Mouse (Mus musculus): ENCODE measurements around the gene Gm11237. TPM values are rescaled to one million over a fixed set of nuclear protein-coding genes. Genes with fewer than 3 reads are reported as not detected.
"Not testable (repeated sequence)": the region's sequence is repeated elsewhere in the genome, so short reads cannot be mapped to it uniquely, and the experiment has no call there.

Gm11237 gene
- not detected in 2 replicates for polyA plus RNA-seq (2015; fragmentation: Nextera tagmentation; extraction: Ambion mirVana)

- ATAC-seq; H3K27me3 ChIP-seq (replicated peaks); H3K9me3 ChIP-seq; H3K36me3 ChIP-seq; H3K9ac ChIP-seq; H3K4me3 ChIP-seq (replicated peaks); H3K4me1 ChIP-seq (replicated peaks); H3K27ac ChIP-seq; H3K4me2 ChIP-seq (replicated peaks): not testable (repeated sequence)
- WGBS, result no CpG with 5 or more reads among the region's 3 CpGs
These were observed at the start of gene Gm11237 for GRCm38 (mm10) chr4:73622684-73623083. TSS of gene Gm11237 (plus strand) at chr4:73622984.

GRCm38 (mm10) chr4:73599248-73599647 lies 23.5 kb upstream of the Gm11237 start:
- Histone ChIP-seq H3K9ac (no peak overlapping the region), H3K9me3 (no peaks in the 10 kb centered on the region), H3K27ac (no peak overlapping the region), H3K36me3 (no peaks in the 10 kb centered on the region), H3K4me1 (replicated peaks) (no peaks in the 10 kb centered on the region), H3K27me3 (replicated peaks) (no peaks in the 10 kb centered on the region), H3K4me3 (replicated peaks) (no peak overlapping the region), H3K4me2 (replicated peaks) (no peak overlapping the region)
- ATAC-seq, result no peak
- 6% methylated on average over 3 of the region's 3 CpGs for WGBS

- not testable (repeated sequence) for H3K9ac ChIP-seq; H3K36me3 ChIP-seq; H3K27me3 ChIP-seq (replicated peaks); H3K4me1 ChIP-seq (replicated peaks); ATAC-seq; H3K4me2 ChIP-seq (replicated peaks); H3K4me3 ChIP-seq (replicated peaks); H3K27ac ChIP-seq; H3K9me3 ChIP-seq
- WGBS, result no CpG with 5 or more reads among the region's 3 CpGs
These were observed 15.2 kb upstream of the Gm11237 start, which contains the start of gene Gm11238 for GRCm38 (mm10) chr4:73607581-73607980. TSS of gene Gm11238 (plus strand) at chr4:73607881.

GRCm38 (mm10) chr4:73637821-73638220 lies 15.0 kb downstream of the Gm11237 start, which contains the start of gene Gm11236:
TSS of gene Gm11236 (plus strand) at chr4:73638121.
- not testable (repeated sequence) for ATAC-seq
- no CpG with 5 or more reads among the region's 4 CpGs for WGBS

GRCm38 (mm10) chr4:73661864-73662263 lies 39.1 kb downstream of the Gm11237 start:
- not testable (repeated sequence) for H3K27ac ChIP-seq; H3K4me3 ChIP-seq (replicated peaks); H3K27me3 ChIP-seq (replicated peaks); H3K4me1 ChIP-seq (replicated peaks); H3K9me3 ChIP-seq; H3K9ac ChIP-seq; H3K36me3 ChIP-seq; ATAC-seq; H3K4me2 ChIP-seq (replicated peaks)
- WGBS, result 85% methylated on average over 4 of the region's 4 CpGs

More at GRCm38 (mm10) chr4:73637821-73638220, 15.0 kb downstream of the Gm11237 start, which contains the start of gene Gm11236:
- H3K4me2 ChIP-seq (replicated peaks); H3K27ac ChIP-seq; H3K9ac ChIP-seq; H3K4me3 ChIP-seq (replicated peaks); H3K4me1 ChIP-seq (replicated peaks); H3K9me3 ChIP-seq; H3K27me3 ChIP-seq (replicated peaks); H3K36me3 ChIP-seq: not testable (repeated sequence)

GRCm38 (mm10) chr4:73668054-73668453 lies 45.3 kb downstream of the Gm11237 start, which contains the start of gene Gm11239:
TSS of gene Gm11239 (plus strand) at chr4:73668354.
- not testable (repeated sequence) for H3K36me3 ChIP-seq; H3K4me2 ChIP-seq (replicated peaks); H3K9ac ChIP-seq; ATAC-seq; H3K4me3 ChIP-seq (replicated peaks); H3K27me3 ChIP-seq (replicated peaks); H3K9me3 ChIP-seq; H3K27ac ChIP-seq; H3K4me1 ChIP-seq (replicated peaks)
- WGBS, result no CpG with 5 or more reads among the region's 4 CpGs

Other genes with a start within 250 kb of the Gm11237 start
- gene Gm11487, start 217.9 kb upstream of the Gm11237 start, polyA plus RNA-seq (2015; fragmentation: Nextera tagmentation; extraction: Ambion mirVana), result not detected in 2 replicates
- not detected in 2 replicates for gene Gm11238, start 15.1 kb upstream of the Gm11237 start, polyA plus RNA-seq (2015; fragmentation: Nextera tagmentation; extraction: Ambion mirVana)
- not detected in 2 replicates for gene Gm11236, start 15.1 kb downstream of the Gm11237 start, polyA plus RNA-seq (2015; fragmentation: Nextera tagmentation; extraction: Ambion mirVana)
- not detected in 2 replicates for gene Gm11239, start 45.4 kb downstream of the Gm11237 start, polyA plus RNA-seq (2015; fragmentation: Nextera tagmentation; extraction: Ambion mirVana)
- not detected in 2 replicates for gene Gm428, start 60.5 kb downstream of the Gm11237 start, polyA plus RNA-seq (2015; fragmentation: Nextera tagmentation; extraction: Ambion mirVana)
- 4.6 and 6.6 TPM in 2 replicates for gene Rasef, start 168.0 kb downstream of the Gm11237 start, polyA plus RNA-seq (2015; fragmentation: Nextera tagmentation; extraction: Ambion mirVana)

All from intestine, embryonic 15.5 days (tissue).